Mouse (Mus musculus) adipocyte (in vitro differentiated cells): ENCODE data around the gene Kiss1r.
A peak's percentile ranks its signal among the peaks of the same experiment; 100 is the strongest.

ENCODE experiments used
- DNase-seq: peaks from one replicate; pipeline ENCODE4 v3.0.0-alpha.2; 2016; ENCODE audit warnings: low spot score

The Kiss1r gene

DNA sequence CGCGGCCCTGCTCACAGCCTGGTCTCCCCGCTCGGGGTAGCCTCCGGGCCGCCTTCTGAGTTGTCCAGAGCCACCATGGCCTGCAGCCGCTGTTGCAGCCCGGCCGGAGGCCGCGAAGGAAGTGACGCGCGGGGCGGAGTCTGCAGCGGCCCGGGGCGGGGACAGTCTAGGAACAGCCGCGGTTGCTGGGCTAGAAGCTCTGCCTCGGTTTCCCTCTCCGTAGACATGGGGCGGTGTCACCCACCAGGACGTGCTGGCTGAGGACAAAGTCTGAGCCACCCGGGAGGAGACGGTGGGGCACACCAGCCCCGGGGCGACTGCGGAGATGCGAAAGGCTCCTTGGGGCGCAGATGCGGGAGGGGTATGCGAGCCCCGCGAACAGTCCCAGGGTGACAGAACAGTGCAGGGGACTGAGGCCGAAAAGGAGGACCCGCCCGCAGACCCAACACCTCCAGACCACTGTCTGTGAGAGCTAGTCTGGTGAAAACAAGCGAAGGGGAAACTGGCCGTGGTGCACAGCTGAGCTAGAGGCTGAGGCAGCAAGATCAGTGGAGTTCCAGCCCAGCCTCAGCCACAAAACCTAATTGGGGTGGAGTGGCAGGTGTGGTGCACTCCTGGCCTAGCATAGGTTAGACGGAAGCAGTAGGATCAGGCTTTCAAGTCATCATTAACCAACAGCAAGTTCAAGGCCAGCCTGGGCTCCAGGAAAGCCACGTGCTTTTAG, at the start of gene Kiss1r:
Gene Kiss1r, plus strand, starts transcription at position 164 of the 724 bp plus-strand sequence.
- DNase-seq, result peak; percentile 74

DNA sequence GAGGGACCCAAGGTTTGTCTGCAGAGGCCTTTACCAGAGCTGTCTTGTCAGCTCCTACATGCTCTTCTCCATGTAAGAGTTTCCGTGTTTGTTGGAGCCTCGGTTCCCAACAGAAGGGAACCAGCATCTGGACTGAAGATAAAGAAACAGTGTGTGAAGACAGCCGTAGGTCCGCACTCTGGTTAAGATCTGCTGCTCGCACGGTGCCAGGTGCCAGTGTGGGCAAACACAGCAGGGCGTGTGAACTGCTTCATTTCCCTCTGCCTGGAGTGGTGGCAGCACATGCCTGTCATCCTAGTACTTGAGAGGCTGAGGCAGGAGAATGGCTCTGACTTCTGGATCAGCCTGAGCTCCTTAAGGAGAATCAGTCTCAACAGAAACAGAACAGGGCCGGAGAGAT, 44.9 kb upstream of the Kiss1r start:
- DNase-seq, result no peak

DNA sequence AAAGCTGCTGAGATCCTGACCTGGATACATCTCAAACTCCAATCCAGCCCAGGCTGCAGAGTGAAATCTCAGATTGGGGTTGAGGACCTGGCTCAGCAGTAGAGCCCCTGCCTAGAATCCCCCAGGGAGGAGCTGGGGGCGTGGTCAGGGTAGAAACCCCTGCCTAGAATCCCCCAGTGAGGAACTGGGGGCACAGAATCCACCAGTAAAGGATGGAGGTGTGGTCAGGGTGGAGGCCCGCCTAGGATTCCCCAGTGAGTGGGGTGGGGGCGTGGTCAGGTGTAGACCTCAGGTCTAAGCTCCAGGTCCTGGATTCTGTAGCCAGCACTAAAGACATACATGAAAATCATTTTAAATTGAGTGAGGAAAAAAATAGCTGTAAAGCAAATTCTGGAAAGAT, 43.9 kb upstream of the Kiss1r start:
- DNase-seq, result no peak

DNA sequence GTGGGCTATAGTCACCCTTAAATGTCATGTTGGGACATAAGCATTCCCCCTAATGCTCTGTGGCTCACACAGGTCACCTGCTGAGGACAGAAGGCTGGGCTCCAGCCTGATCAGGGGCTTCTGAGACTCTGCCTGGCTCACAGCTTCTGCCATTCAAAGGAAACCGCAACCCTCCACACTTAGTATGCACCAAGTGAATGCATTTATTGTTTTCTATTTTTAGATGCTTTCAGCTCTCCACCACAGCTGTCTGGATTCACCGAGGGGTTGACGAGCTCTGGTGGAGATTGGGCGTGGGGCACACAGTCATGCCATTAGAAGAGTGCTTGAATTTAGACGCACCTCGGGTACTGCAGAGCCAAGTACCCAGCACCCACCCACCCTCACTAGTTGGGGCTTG, 43.5 kb upstream of the Kiss1r start:
- no peak for DNase-seq

DNA sequence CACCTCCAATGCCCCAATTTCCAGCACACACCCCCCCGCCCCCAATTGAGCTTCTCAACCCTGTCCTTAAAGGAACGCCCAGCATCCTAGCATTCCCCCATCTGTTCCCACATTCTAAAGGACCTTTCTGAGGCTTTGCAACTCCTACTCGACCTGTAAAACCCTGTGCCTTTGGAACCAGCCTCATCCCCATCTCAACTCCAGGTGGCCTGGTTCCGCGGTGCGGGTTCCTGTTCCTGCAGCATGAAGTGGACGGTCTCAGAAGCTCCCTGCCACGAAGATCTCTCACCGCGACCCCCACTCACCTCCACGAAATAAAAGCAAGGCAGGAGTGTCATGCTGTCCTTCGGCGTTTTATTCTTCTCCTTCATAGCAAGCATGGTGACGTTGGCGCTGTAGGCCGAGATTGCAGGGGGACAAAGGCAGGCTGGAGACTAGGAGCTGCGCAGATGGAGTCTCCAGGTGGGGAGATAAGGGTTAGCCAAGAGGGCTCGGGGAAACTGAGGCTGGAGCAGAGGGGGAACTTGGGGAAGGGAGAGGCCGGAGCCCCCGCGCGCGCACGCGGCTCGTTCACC, 43.0 kb upstream of the Kiss1r start:
- DNase-seq, result no peak

DNA sequence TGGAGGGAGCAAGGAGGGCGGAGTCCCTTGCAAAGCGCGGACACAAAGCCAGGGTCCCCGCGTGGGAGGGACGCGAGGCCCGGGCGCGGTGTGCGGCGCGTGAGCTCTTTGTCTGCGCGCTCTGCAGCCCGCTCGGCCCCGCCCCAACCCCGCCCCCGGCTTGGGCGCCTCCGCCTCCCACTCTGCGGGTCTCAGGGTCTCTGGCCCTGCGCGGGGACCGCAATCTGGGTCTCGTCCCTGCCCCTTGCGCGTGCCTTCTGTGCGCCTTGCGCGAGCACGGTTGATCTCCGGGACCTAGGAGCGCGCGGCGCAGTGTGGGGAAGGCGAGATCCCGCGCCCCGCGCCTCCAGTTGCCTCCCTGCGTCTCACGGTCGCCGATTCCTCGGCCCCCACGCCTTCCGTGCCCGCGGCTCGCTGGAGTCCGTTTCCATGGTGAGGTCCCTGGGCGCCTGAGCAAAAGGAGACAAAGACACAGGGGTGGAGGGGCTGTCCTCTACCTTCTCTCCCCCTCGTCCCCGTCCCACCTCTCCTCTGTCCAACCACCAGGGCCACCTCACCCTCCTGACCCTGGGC, 42.4 kb upstream of the Kiss1r start, which contains the start of the genes Prtn3 and Plppr3:
Gene Prtn3, plus strand, starts transcription at position 187 of the 573 bp plus-strand sequence.
Gene Plppr3, minus strand, starts transcription at position 345 of the 573 bp plus-strand sequence.
- no peak for DNase-seq

DNA sequence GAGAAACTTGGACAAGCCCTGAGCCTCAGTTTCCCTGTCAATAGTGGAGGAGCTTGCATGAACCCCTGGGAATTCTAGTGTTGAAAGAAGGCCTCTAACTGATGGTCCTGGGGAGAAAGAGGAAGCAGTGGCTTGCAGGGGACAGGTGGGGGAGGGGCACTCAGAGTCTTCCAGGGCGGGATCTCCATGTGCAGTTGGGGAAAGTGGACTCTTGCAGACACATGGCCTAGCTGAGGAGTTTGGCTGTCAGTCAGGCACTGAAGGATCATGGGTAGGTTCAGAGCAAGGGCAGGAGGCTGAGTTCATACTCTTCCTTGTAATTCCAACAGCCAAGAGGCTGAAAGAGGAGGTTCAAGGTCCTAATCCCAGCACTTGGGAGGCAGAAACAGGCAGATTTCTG, 39.6 kb upstream of the Kiss1r start:
- peak; percentile 76 for DNase-seq

DNA sequence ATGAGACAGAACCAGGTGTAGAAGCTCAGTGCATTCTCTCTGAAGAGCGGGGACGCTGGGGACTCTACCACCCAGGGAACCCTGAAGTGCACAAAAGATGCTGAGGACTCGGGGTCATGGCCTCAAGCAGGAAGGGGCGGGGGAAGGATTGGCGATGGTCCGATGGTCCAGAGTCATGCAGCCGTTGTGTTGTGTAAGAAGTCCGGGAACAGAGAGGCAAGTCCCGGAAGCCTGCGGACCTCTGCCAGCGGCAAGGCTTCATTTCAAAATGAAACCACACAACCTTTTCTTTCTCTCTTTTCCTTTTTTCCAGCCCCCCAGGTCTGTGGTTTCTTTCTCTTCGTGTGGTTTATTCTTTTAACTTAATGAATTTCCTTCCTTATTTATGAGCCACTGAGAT, 39.0 kb upstream of the Kiss1r start:
- DNase-seq, result peak; percentile 67

DNA sequence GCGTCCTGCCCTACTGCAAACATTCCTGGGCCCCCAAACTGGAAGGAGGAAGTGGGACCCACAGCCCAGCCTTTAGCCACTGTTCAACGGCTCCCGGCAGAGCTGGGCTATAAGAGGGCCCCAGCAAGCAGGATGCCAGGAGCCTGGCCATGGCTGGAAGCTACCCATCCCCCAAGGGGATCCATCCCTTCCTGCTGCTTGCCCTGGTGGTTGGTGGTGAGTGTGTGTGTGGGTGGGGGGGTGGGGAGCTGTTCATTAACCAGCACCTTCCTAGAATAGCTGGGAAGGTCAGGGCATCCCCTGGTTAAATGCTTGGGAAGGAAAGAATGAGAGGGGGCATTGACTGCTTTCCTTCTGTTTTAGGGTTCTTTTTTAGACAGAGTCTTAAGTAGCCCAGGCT, 37.2 kb upstream of the Kiss1r start:
- DNase-seq, result no peak

DNA sequence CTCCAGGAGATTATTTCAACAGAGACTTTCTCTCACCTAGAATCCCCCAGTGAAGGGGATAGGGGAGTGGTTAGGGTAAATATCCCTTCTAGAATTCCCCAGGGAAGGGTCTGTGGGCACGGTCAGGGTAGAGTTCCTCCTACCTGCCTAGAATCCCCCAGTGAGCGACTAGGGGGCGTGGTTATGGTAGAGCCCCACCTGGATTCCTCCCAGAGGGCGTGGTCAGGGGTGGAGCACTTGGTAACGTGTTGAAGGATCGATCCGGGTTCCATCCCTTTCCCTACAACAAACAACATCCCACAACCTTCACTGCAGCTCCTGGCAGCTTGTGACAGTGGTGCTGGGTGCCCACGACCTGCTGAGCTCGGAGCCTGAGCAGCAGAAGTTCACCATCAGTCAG, 36.0 kb upstream of the Kiss1r start:
- no peak for DNase-seq

DNA sequence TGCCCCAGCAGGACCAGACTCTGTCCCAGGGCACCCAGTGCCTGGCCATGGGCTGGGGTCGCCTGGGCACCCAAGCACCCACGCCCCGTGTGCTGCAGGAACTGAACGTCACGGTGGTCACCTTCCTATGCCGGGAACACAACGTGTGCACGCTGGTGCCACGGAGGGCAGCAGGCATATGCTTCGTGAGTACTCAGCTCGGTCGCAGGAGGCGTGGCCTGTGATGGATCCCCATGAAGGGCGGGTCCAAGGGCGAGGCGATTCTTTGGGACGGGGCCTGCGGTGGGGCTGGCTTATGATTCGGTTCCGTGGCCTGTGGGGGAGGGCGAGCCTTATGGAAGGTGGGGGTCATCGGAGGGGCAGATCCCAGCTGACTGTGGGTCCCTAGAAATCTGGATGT, 34.8 kb upstream of the Kiss1r start:
- DNase-seq, result no peak

DNA sequence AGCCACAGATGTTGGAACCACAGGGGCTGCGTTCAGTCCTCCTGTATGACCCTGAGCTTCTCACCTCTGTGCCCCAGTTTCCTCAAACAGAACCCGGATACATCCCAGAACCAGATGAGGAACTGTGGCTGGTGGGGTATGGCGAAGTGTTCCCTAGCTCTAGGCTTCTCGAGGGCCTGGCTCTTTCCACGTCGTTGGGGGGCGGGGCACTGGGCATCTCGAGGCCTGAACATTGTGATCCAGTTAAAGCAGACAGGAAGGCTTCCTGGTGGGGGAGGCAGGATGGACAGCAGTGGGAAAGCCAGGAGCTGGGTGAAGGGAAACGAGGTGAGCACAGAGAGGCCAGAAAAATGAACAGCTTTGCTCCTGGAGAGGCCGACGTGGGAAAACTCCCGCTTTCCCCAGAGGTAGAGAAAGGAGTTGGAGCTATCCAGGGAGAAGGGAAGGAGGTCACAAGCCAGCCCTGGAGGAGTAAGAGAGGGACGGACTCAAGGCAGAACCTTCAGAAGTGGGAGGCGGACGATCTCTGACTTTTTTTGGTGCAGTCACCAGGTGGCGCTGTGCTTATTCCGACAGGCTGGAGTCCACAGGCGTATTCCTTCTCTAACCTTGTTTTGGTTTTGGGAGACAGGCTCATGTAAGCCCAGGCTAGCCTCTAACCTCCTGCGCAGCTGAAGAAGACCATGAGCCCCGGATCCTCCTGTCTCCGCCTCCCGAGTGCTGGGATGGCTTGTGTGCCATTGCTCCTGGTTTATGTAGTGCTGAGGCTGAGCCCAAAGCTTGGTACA, 33.3 kb upstream of the Kiss1r start:
- DNase-seq, result peak; percentile 98

DNA sequence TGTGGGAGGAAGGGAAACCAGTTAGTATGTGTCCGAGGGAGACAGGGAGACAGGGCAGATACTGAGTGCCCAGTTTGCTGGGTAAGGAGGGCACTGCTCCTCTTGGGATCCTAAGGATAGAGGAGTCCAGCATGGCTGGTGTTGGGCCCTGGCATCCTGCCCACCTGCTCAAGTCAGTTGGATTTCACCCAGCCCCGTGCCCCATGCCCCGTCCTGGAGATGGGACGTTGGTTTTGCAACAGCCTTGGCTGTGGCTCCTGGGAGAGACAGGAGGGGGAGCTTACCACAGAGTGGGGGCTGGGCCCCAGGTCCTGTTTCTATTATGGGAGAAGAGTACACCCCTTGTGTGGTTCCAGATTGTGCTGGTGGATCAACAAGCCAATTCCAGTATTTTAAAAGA, 32.3 kb upstream of the Kiss1r start:
- DNase-seq, result peak; percentile 98

DNA sequence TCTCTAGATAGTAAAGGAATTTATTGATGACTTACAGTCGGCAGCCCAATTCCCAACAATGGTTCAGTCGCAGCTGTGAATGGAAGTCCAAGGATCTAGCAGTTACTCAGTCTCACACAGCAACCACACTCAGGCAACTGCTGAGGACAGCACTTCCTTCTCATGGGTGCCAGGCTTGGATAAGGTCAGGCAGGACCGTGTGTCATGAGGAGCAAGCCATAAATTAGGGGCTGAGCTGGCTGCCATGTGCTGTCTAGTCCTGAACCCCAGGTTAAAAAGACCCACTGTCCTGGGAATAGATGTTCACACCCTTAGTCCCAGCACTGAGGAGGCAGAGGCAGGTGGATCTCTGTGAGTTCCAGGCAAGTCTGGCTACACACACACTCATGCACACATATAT, 31.8 kb upstream of the Kiss1r start:
- peak; percentile 59 for DNase-seq

DNA sequence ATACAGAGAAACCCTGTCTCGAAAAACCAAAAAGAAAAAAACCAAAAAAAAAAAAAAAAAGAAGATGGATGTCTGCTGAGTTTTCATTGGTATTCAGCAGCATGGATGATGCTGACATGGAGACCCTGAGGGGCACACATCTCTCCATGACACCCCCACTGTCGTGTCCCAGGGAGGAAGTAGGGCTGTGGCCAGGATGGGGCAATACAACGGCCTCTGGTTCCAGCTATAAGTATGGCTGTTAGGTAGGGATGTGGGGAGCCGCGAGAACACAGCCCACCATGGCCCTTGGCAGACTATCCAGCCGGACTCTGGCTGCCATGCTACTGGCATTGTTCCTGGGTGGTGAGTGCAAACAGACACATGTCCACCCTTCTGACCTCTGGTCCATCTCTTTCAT, 30.7 kb upstream of the Kiss1r start, which contains the start of gene Elane:
Gene Elane, plus strand, starts transcription at position 194 of the 400 bp plus-strand sequence.
- no peak for DNase-seq

DNA sequence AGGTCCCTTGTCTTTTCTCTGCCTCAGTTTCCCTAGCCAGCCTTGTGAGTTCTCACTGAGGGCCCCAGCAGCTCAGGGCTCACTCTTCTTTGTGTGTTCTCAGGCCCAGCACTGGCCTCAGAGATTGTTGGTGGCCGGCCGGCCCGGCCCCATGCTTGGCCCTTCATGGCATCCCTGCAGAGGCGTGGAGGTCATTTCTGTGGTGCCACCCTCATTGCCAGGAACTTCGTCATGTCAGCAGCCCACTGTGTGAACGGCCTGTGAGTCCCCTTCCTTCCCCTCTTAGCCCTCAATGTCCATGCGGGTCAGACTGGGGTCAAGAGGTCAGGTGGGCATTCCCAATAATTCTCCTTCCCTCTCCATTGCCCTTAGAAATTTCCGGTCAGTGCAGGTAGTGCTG, 30.2 kb upstream of the Kiss1r start:
- no peak for DNase-seq

DNA sequence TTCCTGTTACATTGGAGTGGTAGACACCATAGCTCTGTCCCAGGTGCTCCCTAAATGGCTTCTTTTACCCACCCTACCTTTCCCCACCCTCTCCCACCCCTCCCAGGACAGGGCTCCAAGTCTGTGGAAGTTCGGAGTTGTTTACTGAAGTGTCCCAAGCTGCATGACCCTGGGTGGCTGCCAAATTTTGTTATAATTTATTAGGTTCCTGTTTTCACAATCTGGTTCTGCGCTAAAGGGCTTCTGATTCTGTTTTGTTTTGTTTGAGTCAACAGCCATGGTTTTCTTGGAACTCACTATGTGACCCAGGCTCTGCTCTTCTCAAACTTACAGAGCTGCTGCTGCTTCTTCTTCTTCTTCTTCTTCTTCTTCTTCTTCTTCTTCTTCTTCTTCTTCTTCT, 27.4 kb upstream of the Kiss1r start:
- peak; percentile 95 for DNase-seq

DNA sequence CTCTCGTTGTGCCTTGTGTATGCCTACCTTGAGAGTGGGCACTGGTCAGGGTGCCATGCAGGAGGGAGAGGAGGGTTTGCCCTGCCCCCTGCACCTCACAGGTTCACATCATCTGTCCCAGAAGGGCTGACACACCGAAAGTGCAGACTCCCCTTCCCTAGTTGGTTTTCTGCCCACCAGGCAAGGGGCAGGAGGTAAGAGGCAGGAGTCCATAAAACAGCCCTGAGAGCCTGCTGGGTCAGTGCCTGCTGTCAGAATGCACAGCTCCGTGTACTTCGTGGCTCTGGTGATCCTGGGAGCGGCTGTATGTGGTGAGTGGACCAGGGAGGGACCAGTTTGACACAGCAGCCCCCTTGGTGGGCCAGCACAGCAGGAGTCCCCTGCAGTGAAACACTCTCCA, 26.1 kb upstream of the Kiss1r start, which contains the start of gene Cfd:
Gene Cfd, plus strand, starts transcription at position 184 of the 400 bp plus-strand sequence.
- peak; percentile 85 for DNase-seq

DNA sequence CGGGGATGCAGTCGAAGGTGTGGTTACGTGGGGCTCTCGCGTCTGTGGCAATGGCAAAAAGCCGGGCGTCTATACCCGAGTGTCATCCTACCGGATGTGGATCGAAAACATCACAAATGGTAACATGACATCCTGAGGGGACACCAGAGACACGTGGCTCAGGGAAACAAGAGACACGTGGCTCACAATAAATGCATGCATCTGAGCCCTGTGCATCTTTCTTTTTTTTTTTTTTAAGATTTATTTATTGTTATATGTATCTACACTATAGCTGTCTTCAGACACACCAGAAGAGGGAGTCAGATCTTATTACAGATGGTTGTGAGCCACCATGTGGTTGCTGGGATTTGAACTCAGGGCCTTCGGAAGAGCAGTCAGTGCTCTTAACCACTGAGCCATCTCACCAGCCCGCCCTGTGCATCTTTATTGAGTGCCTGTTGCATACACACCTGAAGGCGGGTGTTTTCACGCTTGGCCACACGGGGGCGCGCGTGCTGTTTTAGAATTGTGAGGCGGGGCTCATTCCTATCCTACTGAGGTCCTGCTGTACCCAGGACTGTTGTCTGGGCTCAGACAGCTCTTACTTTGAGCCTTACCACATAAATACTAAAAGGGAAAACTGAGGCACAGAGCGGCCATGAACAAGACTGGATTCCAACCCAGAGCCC, 24.2 kb upstream of the Kiss1r start:
- peak; percentile 81 for DNase-seq

DNA sequence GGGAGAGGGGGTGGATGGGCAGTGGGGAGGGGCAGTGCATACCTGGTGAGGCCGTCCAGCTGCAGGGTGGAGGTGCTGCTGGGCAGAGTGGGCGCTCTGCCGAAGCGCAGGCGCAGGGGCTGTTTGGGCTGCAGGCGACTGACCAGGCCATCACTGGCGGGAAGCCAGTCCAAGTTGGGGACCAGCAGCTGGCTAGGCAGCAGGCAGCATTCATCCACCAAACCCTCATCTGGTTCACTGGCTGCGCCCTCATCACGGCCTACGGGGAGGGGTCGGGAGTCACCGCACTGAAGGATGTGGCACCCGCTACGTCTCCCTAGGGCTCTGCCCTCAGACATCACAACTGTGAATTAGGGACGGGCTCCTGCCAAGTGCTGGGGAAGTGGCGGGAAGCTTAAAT, 20.5 kb upstream of the Kiss1r start:
- peak; percentile 59 for DNase-seq

DNA sequence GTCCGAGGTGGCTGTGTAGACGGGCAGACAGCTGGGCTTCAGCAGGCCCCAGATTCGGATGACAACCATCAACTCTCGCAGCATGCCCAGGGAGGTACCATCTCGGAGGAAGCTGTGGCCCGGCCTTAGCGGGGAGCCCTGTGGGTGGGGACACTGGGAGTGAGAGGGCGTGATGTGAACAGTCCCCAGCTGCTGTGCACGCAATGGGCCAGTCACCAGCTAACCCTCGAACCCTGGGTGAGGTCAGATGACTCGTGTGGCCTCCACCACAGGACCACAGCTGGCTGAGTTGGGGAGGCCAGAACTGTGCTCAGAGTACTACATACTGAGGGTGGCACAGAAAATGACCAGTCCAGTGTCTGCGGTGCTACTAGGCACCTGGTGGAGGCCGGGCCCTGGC, 20.0 kb upstream of the Kiss1r start:
- no peak for DNase-seq
